Mouse (Mus musculus): ENCODE results near the gene Cd5.

Cd5 gene

GRCm38 (mm10) chr19:10738811-10739210 is at the start of gene Cd5:
Cd5 (minus strand) TSS chr19:10739002.
- DNase-seq (ENCODE audit: low read depth, low spot score), result no peak

DNA sequence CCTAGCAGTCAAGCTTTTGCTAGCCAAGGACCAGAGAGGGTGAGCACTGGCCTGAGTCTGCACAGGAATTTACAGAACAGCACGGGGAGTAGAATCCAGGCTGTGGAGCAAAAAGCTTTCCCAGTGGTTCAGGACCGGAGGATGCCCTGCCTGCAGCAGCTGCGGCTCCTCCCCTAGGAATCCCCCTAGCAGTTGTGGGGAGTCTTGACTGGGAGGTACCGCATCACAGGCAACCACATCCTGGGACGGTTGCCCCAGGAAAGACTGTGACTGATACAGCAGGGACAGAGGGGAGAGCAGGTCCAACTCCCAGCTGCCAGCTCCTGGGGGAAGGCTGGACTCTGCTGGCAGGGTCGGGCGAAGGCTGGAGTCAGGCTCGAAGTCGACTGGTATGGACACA is 49.4 kb upstream of the Cd5 start:
- DNase-seq (ENCODE audit: low read depth, low spot score), result no peak

GRCm38 (mm10) chr19:10787406-10787805 is 48.6 kb upstream of the Cd5 start:
- DNase-seq (ENCODE audit: low read depth, low spot score), result no peak

GRCm38 (mm10) chr19:10786753-10787152 is 48.0 kb upstream of the Cd5 start:
- no peak for DNase-seq (ENCODE audit: low read depth, low spot score)

GRCm38 (mm10) chr19:10784796-10785459 is 46.1 kb upstream of the Cd5 start:
- no peak for DNase-seq (ENCODE audit: low read depth, low spot score)

DNA sequence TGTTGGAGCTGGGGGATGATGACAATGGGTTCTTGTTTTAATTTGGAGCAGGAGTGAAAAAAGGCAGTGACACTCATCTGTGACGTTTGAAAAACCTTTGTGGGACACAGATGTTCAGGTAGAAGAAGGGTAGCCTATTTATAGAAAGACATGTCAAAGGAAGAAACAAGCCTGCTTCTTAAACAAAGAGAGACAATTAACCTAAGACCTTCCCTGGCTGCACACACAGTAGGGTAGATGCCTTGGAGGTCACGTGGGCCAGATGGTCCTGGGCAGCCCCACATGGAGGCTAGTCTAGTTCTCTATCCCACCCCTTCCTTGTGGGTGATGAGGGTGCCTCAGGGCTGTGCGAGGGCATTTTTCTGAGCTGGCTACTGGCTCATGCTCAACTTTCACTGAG is 45.3 kb upstream of the Cd5 start:
- no peak for DNase-seq (ENCODE audit: low read depth, low spot score)

GRCm38 (mm10) chr19:10783168-10783567 is 44.4 kb upstream of the Cd5 start:
- DNase-seq (ENCODE audit: low read depth, low spot score), result no peak

DNA sequence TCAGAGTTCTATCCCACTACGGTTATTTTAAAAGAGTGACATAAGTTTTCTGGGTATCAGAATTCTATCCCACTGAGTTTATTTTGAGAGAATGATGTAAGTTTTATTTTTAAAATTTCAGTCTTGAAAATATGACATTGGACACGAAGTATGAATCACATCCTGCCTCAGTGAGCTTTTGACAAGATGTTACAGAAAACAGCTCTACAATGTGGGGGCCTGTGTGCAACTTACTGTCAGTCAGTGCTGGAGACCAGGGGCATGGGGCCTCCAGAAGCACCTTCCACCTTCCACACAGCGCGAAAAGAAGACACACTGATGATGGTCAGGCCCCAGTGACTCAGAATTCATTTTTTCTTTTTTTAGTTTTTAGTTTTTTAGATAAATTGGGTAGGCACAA is 42.8 kb upstream of the Cd5 start:
- no peak for DNase-seq (ENCODE audit: low read depth, low spot score)

DNA sequence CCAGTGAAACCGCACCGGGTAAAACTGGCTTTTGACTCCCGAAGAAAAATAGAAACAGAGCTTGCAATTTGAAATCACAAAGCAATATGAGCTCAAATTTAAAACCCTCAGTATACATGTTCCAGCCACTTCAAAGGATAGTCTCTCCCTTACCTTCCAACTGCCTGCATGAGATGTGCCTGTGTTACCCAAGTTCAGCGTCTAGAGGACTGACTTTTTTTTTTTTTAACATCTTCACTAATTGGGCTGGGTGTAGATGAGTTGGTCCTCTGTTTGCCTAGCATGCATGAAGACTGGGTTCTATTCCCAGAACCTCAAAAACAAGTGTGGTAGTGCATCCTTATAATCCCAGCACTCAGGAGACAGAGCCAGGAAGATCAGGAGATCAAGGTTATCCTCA is 38.1 kb upstream of the Cd5 start:
- no peak for DNase-seq (ENCODE audit: low read depth, low spot score)

DNA sequence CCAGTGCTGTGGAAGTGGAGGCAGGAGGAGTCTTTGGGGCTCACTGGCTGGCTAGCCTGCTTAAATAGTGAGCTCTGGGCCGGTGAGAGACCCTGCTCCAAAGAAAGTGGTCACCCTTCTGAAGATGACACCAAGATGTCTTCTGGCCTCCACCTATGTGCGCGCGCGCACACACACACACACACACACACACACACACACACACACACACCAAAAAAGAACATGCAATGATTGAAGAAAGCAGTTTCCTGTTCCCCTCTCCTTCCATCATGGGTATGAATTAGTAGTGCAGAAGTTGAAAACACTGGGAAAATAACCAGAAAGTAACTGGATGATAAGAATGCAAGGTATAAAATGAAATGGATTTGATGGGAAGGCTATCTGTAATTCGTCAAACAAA is 35.3 kb upstream of the Cd5 start:
- DNase-seq (ENCODE audit: low read depth, low spot score), result no peak

GRCm38 (mm10) chr19:10773384-10773783 is 34.6 kb upstream of the Cd5 start:
- DNase-seq (ENCODE audit: low read depth, low spot score), result no peak

- no peak for DNase-seq (ENCODE audit: low read depth, low spot score)
Observed at GRCm38 (mm10) chr19:10772866-10773265, 34.1 kb upstream of the Cd5 start.

- DNase-seq (ENCODE audit: low read depth, low spot score), result no peak
Observed at GRCm38 (mm10) chr19:10771995-10772394, 33.2 kb upstream of the Cd5 start.

GRCm38 (mm10) chr19:10769429-10770195 is 30.8 kb upstream of the Cd5 start:
- no peak for DNase-seq (ENCODE audit: low read depth, low spot score)

DNA sequence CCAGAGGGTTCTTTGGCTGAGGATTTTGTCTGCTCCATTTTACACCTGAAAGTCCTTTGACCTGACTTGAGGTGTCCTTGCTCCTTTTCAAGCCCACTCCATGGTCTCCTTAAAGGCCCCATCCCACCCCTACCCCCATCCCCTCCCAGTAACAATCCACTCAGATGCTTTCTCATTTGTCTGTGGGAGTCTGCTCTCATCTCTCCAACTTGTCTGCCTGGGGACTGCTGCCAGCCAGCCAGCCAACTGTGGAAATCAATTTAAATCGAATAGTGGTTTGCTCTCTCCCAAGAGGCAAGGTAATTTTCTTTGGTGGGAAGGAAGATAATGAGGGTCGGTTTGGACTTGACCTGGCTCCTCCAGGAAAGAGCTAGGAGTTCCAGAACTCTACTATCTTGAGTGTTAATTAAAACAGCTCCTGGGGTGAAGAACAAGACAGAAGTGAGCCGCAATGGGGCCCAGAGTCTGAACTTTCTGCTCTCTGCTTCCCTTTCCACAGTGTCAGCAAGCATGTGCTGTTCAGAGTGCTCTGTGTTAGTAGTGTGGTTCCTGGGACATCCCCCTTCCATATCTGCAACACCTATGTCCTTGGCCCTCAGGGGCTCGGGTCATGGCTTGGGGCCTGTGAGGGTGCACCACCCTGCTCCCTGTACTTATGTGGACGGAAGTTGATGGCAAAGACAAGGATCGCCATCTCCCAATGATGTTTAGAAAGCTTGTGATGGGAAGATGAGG is 30.1 kb upstream of the Cd5 start:
- no peak for DNase-seq (ENCODE audit: low read depth, low spot score)

DNA sequence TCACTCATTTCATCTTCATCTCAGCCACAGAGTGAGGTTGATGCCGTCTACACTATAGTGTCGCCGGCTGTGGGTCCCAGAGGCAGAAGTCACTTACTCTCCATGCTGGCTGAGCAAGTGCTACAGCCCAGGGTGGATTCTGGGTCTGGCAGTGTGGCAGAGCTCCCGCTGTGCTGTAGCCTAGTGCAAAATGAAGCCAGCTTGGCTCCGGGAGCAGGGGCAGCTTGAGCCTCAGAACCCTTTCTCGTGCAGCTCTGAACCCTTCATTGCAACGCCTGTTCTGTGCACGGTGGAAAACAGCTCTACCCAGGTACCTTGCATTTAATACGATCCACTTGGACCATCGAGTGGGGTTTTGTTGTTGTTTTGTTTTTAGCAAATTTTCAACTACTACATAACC is 28.8 kb upstream of the Cd5 start:
- DNase-seq (ENCODE audit: low read depth, low spot score), result no peak

DNA sequence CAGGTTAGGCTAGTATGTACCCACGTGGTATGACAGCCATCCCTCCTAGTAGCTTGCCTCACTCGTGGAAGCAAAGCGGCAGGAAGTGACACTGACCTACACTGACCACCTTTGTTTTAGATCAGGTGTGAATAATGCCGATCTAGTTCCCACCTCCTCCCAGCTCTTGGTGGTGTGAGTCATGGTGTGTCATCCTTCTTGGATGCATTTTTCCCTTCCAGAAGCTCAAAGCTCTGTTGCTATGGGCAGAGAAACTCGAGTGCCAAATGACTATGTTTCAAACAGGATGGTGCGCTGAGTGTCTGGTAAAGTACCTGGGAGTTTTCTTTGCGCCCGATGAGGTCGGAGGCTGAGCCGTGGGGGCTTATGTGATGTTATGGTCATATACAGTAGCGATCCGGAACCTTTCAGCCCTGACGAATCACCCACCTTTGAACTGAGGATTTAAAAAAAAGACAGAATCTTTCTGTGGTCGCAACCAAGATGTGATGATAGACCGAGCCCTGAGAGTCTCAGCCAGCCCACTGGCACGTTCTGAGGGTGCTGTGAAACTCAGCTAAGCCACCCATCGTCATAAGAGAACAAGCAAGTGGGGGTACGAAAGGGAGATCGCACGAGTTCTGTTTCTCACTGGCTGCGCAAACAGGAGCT is 24.7 kb upstream of the Cd5 start:
- DNase-seq (ENCODE audit: low read depth, low spot score), result no peak

GRCm38 (mm10) chr19:10762468-10762867 is 23.7 kb upstream of the Cd5 start:
- no peak for DNase-seq (ENCODE audit: low read depth, low spot score)

- DNase-seq (ENCODE audit: low read depth, low spot score), result no peak
Observed at GRCm38 (mm10) chr19:10761794-10762415, 23.1 kb upstream of the Cd5 start.

GRCm38 (mm10) chr19:10759983-10760831 is 21.4 kb upstream of the Cd5 start:
- DNase-seq (ENCODE audit: low read depth, low spot score), result no peak

DNA sequence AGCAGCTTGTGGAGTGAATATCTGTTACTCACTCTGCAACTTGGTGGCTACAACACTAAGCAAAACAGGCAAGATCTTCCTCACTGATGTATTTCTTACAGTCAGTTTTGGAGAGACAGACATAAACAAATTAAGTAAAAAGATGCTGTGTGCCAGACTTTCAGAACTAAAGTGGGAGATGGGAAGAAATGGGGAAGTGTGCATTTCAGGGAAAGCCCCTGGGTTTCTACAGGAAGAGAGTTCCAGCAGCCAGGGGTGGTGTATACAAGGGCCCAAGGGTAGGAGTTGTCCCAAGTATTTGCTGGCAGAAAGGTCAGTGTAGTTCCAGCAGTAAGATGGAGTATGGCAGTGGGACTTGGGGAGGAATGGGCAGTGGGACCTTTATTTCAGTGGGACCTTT is 20.7 kb upstream of the Cd5 start:
- DNase-seq (ENCODE audit: low read depth, low spot score), result no peak
